Mouse (Mus musculus): ENCODE results near the gene Myo5c.

DNA sequence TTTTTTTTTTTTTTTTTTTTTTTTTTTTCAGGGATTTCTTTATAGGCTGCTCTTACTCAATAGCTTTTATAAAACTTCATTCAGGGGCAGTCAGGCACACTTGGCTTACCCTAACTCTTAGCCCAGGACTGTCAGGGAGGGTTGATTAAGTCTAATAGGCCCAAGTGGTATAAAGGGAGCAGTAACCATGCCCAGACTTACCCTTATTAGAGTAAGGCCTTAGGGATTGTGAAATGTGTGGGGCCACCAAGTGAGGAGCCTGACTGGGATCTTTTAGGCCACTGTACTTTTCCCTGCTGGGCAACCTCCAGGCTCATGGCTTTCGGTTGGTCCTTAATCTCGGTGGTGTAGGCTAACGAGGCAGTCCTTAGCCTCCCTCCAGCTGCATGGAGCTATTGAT, 116.8 kb downstream of the Myo5c start:
- TF ChIP-seq CTCF (conservative IDR thresholded peaks at IDR 0.05; ENCODE audit: insufficient read depth, insufficient read length, low read depth, low read length) (no peak), POLR2A (IDR thresholded peaks at IDR 0.05; ENCODE audit: low read depth, low read length) (no peak)

Data from kidney, adult 2 months (tissue).